Mouse (Mus musculus) ES-CJ7 (cell line): ENCODE results near the gene Lrrc75a.
A peak's percentile ranks its signal among the peaks of the same experiment; 100 is the strongest.

Experiments used
- DNase-seq: peaks from one replicate; pipeline ENCODE4 v3.0.0; 2011; ENCODE audit warnings: low read depth, low spot score

Gene Lrrc75a

GRCm38 (mm10) chr11:62621586-62622283, 26.6 kb downstream of the Lrrc75a start:
- DNase-seq = peak; percentile 45

GRCm38 (mm10) chr11:62621079-62621478, 27.2 kb downstream of the Lrrc75a start:
- no peak for DNase-seq

GRCm38 (mm10) chr11:62615456-62615855, 32.9 kb downstream of the Lrrc75a start:
- DNase-seq = no peak

- no peak for DNase-seq
Measured at GRCm38 (mm10) chr11:62614876-62615410, 33.4 kb downstream of the Lrrc75a start.

GRCm38 (mm10) chr11:62613657-62614365, 34.5 kb downstream of the Lrrc75a start:
- peak; percentile 98 for DNase-seq

- DNase-seq = no peak
Measured at GRCm38 (mm10) chr11:62612604-62613003, 35.7 kb downstream of the Lrrc75a start.

- DNase-seq = no peak
Measured at GRCm38 (mm10) chr11:62610304-62610703, 38.0 kb downstream of the Lrrc75a start.

- peak; percentile 39 for DNase-seq
Measured at GRCm38 (mm10) chr11:62608826-62609675, 39.3 kb downstream of the Lrrc75a start.

- DNase-seq = no peak
Measured at GRCm38 (mm10) chr11:62607952-62608201, 40.4 kb downstream of the Lrrc75a start.

GRCm38 (mm10) chr11:62607170-62607951, 41.0 kb downstream of the Lrrc75a start:
- peak; percentile 45 for DNase-seq

- DNase-seq = peak; percentile 53
Measured at GRCm38 (mm10) chr11:62606299-62607169, 41.8 kb downstream of the Lrrc75a start.

GRCm38 (mm10) chr11:62605619-62606298, 42.6 kb downstream of the Lrrc75a start:
- peak; percentile 53 for DNase-seq

GRCm38 (mm10) chr11:62604886-62605618, 43.3 kb downstream of the Lrrc75a start:
- DNase-seq = peak; percentile 40

GRCm38 (mm10) chr11:62604123-62604706, 44.1 kb downstream of the Lrrc75a start:
- DNase-seq = no peak

- DNase-seq = peak; percentile 50
Measured at GRCm38 (mm10) chr11:62603312-62604056, 44.8 kb downstream of the Lrrc75a start.

GRCm38 (mm10) chr11:62602619-62603311, 45.6 kb downstream of the Lrrc75a start:
- DNase-seq = peak; percentile 99
